Mouse (Mus musculus) adipocyte (in vitro differentiated cells): ENCODE measurements at regions not wholly inside any gene's neighbourhood (a gene's known extent, or its start where the extent isn't known, plus 50 kb on each side); places are given as distances from the start of the nearest gene placed in this dataset.
A peak's percentile ranks its signal among the peaks of the same experiment; 100 is the strongest.

Experiments
- DNase-seq: peaks from one replicate; pipeline ENCODE4 v3.0.0-alpha.2; 2016; ENCODE audit warnings: low spot score

- no peak for DNase-seq
Observed at GRCm38 (mm10) chr11:117589006-117589405, 65.1 kb upstream of the Tnrc6c start.

DNA sequence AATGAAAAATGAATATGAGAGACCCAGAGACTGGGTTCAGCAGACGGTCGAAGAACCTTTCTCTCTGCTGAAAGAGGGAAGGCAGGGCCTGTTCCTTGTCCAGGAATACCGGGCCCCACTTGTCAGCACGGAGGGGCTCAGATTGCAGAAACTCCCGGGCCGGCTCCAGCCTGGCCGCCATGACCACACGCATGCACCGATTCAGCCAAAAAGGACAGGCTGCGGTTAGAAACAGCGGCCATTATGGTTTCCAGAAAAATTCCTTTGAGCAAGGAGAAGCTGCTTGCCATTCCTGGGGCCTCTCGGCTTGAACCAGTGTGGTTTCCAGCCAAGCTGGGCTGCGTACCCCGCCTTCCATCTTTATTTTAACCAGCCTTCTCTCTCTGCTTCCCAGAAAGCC, 64.7 kb upstream of the Tnrc6c start:
- no peak for DNase-seq

DNA sequence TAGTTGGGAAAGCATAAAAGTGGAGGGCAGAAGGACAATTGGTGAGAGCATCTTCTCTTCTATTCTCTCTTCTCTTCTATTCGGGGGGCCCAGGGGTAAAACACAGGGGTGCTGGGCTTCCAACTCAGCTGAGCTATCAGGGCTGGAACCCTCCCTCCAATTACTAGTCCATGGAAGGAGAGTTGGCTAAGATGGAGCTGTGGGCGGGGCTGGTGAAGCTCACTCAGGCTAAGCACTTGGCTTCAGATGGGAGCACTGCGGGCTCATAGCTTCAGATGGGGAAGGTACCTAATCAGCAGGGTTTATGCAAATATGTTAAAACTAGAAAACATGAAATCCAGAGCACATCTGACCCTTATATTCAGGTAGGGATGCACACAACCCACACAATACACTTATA, 61.5 kb upstream of the Tnrc6c start:
- no peak for DNase-seq

GRCm38 (mm10) chr11:117596201-117596600, 57.9 kb upstream of the Tnrc6c start:
- peak; percentile 96 for DNase-seq

GRCm38 (mm10) chr11:117597754-117598153, 56.3 kb upstream of the Tnrc6c start:
- no peak for DNase-seq

DNA sequence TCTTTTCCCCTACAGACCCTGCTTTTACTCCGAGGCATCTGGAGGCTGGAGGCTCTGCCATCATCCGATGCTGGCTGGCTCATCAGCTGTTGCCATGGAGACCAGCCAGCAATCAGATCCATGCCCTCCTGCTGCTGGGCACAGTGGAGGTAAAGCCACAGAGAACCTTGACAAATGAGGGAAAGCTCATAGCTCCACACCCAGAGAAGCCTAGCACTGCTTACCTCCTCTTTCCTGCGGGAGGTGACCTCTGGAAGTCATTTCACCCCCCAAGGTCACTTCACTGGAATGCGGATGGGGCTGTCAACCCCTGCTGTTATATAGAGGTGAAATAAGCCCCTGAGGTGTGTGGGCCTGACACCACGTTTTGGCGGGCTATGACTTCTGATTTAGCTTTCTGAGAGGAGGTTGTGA, 55.9 kb upstream of the Tnrc6c start:
- no peak for DNase-seq

DNA sequence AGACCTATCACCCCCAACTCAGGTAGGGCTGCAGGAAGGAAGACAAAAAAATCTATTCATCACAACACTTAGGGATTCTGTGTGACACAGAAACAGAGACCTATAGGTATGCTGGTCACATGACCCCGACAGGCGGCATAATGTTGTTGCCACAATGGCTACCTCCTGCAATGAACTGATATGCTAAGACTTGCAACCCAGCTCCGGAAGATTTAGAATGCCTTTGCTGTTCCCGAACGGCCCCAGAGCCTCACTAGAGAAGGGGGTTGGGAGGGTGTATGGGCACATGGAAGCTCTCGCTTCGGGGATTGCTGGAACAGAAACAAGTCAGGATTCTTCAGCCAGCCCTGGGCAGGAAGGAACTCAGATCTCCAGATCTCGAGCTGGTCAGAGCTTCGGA, 55.5 kb upstream of the Tnrc6c start:
- no peak for DNase-seq

DNA sequence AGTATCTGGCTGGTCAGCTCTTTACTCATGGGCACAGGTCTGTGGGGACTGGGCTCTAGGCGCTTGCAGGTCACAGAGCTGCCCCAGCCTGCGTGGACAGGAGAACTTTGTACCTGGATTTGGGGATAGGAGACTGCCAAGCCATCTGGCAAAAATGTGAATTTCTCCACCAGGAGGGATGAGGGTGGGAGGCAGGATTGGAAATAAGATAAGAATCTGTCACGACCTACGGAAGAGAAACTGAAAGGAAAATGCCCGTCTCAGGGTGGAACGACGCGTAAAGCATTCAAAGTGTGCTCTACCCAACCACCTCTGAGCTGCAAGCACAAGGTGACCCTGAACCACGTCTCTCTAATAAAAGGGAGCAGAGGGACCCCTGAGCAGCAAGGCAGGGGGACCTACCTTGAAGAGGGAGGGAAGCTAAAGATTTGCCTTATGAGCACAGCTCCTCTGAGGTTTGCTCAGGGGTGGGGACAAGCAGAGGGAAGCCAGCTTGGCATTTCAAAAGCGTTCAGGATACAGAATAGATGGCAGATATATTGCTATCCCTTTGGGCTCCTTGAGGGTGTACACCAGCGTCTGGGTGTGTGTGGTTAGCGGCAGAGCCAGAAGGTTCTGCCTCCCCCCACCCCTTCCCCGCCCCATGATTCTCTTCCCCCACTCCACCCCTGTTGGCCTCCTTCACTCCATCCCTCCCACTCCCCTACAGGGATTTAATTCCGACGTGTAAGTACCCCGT, 54.9 kb upstream of the Tnrc6c start:
- no peak for DNase-seq

DNA sequence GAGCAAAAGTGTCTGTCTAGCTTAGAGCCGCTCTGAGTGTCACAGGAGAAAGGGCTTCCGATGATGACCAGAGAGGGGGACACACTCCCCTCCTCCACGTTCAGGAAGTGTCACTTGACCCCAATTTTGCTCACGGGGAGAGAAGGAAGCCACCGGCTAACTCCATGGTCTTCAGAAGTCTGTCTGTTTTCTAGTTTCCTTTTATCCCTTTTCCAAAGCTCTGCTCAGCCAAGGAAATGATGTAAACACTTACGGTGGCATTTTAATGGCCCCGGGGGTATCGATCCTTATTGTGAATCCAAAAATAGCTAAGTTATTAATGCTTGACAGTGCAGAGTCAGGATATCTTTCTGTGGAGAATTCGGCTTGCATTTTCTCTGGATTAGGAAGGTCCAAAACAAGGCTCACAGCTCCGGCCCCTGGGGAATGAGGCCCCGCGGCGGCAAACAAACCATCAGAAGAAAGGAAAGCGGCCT, 54.3 kb upstream of the Tnrc6c start:
- DNase-seq: no peak

GRCm38 (mm10) chr11:117601147-117601546, 52.9 kb upstream of the Tnrc6c start:
- no peak for DNase-seq

GRCm38 (mm10) chr11:117604019-117604418, 50.1 kb upstream of the Tnrc6c start:
- no peak for DNase-seq
